Mouse (Mus musculus) erythroblast, embryonic 14.5 days (primary cell): Measurements from ENCODE around the gene U2af1l4.

Source experiments
- GATA1 ChIP-seq: IDR thresholded peaks from 2 replicates; pipeline ENCODE4 v1.6.1; 2012; ENCODE audit warnings: low read length, inconsistent platforms, mixed read lengths
- TAL1 ChIP-seq: IDR thresholded peaks from 3 replicates; pipeline ENCODE4 v1.6.1; 2012; ENCODE audit warnings: low read length, inconsistent platforms, mixed read lengths

DNA sequence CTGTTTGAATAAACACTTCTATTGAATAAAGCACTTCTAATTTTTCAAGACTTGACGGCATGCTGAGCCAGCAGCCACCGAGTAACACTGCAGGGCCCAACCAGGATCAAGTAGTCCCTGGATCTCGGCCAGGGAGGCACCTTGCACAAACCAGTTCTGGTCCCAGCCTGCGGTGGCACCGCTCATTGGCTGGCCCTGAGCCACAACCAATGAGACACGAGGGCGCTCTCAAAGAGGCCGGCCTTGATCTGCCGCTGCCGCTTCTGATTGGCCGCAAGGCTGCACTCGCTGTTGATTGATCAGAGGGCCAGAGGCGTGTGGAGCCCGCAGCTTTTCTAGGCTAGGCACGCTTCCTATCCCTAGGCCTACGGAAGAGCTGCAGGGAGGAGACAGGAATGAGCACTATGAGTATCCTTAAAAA, 36.8 kb downstream of the U2af1l4 start:
- TF ChIP-seq GATA1 (no peak), TAL1 (no peak)
